Mouse (Mus musculus): ENCODE results near the gene Csrnp1. TPM values are rescaled to one million over a fixed set of nuclear protein-coding genes. Genes with fewer than 3 reads are reported as not detected.

Csrnp1 gene
- polyA plus RNA-seq (2012; rRNA removed) (2.1 and 2.2 TPM in 2 replicates), polyA plus RNA-seq (2014; fragmentation: Nextera tagmentation; extraction: Ambion mirVana) (0.38 and 0.44 TPM in 2 replicates)

DNA sequence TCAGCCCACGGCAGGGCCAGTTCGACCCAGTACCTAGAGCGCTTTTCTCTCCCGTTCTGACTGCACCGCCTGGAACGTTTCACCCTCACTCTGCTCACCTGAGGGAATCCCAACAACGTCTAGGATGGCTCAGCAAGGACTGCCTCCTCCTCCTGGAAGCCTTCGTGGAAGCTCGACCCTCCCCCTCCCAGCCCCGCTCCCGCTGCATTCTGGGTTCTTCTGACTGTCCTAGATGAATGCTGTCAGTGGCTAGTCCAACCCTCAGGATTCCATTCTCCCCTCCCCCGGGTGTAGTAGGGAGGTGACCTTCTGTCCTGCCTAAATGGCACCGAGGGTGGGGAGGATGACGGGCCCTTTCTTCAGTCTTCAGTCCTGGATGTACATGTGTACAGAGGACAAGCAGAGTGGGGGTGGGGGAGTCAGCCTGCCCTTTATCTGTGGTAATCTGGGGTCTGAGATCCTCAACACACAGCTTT, at the start of gene Csrnp1:
Gene Csrnp1, minus strand, starts transcription at position 123 of the 476 bp plus-strand sequence.
- Histone ChIP-seq H3K9me3 (ENCODE audit: control insufficient read depth, low read length) (no peaks in the 10 kb centered on the region), H3K36me3 (replicated peaks; ENCODE audit: control insufficient read depth, insufficient read depth, low read depth) (no peaks in the 10 kb centered on the region), H3K4me1 (replicated peaks; ENCODE audit: control insufficient read depth in 2 of 2, insufficient read depth in 2 of 2, low read length in 1 of 2) (peaks cover 0 to 26% of the 10 kb centered on the region in 2 experiments; a peak in 3 of 4 replicates), H3K27ac (no peak within 1 kb of the TSS), H3K27me3 (ENCODE audit: control insufficient read depth, insufficient read depth, low read length) (peaks cover 15% of the 10 kb centered on the region), H3K9ac (replicated peaks) (peak within 1 kb of the TSS; percentile 46), H3K4me3 (ENCODE audit: insufficient read depth in 1 of 2, low read depth in 2 of 2, low read length in 2 of 2) (peak within 1 kb of the TSS; percentile 49 to 56), H3K4me2 (ENCODE audit: low read depth) (peak within 1 kb of the TSS; percentile 63)
- TF ChIP-seq EP300 (IDR thresholded peaks at IDR 0.05; ENCODE audit: low read depth) (no peak), CTCF (IDR thresholded peaks at IDR 0.05; ENCODE audit: low read depth) (no peak)
- ATAC-seq (ENCODE audit: insufficient read depth) (no peak), DNase-seq (ENCODE audit: low read depth in 3 of 3, low spot score in 3 of 3) (no peak)
- WGBS (ENCODE audit: insufficient replicate concordance): 20% methylated on average over 14 of the region's 14 CpGs

DNA sequence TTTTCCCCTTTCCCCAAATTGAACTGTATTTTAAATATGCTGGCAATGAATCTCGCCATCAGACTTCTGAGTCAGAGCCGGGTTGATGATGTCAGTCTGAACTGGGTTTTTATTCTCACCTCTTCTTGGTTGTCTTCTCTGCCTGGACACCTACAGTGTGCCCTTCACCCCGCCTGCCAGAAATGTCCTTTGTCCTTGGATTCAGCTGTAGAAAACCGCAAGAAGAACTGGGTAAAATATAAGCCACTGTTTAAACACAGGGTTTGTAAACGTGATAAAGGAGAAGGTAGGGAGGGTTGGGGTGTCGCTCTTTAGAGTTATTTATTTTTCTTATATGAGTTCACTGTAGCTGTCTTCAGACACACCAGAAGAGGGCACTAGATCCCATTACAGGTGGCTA, 48.3 kb upstream of the Csrnp1 start:
- Histone ChIP-seq H3K36me3 (replicated peaks; ENCODE audit: control insufficient read depth, insufficient read depth, low read depth) (no peaks in the 10 kb centered on the region), H3K27me3 (ENCODE audit: control insufficient read depth, insufficient read depth, low read length) (no peaks in the 10 kb centered on the region), H3K9ac (replicated peaks) (no peak overlapping the region), H3K4me1 (replicated peaks; ENCODE audit: control insufficient read depth in 2 of 2, insufficient read depth in 2 of 2, low read length in 1 of 2) (peaks cover 0 to under 1% of the 10 kb centered on the region in 2 experiments; a peak in 2 of 4 replicates), H3K4me2 (ENCODE audit: low read depth) (no peak overlapping the region), H3K27ac (no peak overlapping the region), H3K4me3 (ENCODE audit: insufficient read depth in 1 of 2, low read depth in 2 of 2, low read length in 2 of 2) (no peak overlapping the region), H3K9me3 (ENCODE audit: control insufficient read depth, low read length) (no peaks in the 10 kb centered on the region)
- WGBS (ENCODE audit: insufficient replicate concordance): 62% methylated on average over 6 of the region's 6 CpGs
- ATAC-seq (ENCODE audit: insufficient read depth) (no peak), DNase-seq (ENCODE audit: low read depth in 3 of 3, low spot score in 3 of 3) (no peak)
- no peak for TF ChIP-seq EP300 (IDR thresholded peaks at IDR 0.05; ENCODE audit: low read depth)
- TF ChIP-seq CTCF (IDR thresholded peaks at IDR 0.05; ENCODE audit: low read depth): no peak

DNA sequence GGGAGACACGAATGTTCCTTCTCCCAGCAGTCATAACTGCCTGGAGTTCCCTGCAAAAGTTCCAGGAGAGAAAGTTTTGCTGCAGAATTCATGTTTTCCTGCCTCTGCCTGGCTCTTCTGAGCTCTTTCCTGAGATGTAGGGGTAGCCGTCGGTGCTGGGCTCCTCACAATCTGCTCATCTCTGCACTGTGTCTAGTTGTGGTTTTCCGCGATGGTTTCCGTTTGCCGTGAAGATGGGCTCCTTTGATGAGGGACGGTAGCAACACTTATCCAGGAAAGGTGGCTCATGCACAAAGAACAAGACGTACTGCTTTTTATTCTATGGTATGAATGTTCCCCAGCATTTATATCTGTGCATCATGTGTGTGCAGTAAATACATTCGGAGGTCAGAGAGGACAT, 46.0 kb upstream of the Csrnp1 start:
- ATAC-seq (ENCODE audit: insufficient read depth) (no peak), DNase-seq (ENCODE audit: low read depth in 3 of 3, low spot score in 3 of 3) (no peak)
- H3K27ac ChIP-seq: no peak overlapping the region
- H3K9ac ChIP-seq (replicated peaks): no peak overlapping the region
- H3K27me3 ChIP-seq (ENCODE audit: control insufficient read depth, insufficient read depth, low read length): no peaks in the 10 kb centered on the region
- H3K9me3 ChIP-seq (ENCODE audit: control insufficient read depth, low read length): no peaks in the 10 kb centered on the region
- WGBS (ENCODE audit: insufficient replicate concordance): 18% methylated on average over 10 of the region's 10 CpGs
- H3K36me3 ChIP-seq (replicated peaks; ENCODE audit: control insufficient read depth, insufficient read depth, low read depth): no peaks in the 10 kb centered on the region
- peaks cover 0 to 3% of the 10 kb centered on the region in 2 experiments; a peak in 2 of 4 replicates for H3K4me1 ChIP-seq (replicated peaks; ENCODE audit: control insufficient read depth in 2 of 2, insufficient read depth in 2 of 2, low read length in 1 of 2)
- no peak overlapping the region for H3K4me3 ChIP-seq (ENCODE audit: insufficient read depth in 1 of 2, low read depth in 2 of 2, low read length in 2 of 2)
- no peak overlapping the region for H3K4me2 ChIP-seq (ENCODE audit: low read depth)
- TF ChIP-seq CTCF (IDR thresholded peaks at IDR 0.05; ENCODE audit: low read depth): no peak
- no peak for TF ChIP-seq EP300 (IDR thresholded peaks at IDR 0.05; ENCODE audit: low read depth)

DNA sequence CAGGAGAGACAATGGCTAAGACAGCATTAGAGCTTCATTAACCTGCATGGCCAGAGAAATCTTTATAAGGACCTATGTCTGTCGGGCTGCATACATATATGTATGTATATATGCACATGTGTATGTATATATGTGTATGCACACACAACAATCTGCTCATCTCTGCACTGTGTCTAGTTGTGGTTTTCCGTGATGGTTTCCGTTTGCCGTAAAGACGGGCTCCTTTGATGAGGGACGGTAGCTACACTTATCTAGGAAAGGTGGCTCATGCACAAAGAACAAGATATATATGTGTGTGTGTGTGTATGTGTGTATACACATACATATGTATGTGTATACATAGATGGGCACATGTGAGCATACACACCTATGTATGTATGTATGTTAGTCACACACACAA, 45.4 kb upstream of the Csrnp1 start:
- DNase-seq (ENCODE audit: low read depth in 3 of 3, low spot score in 3 of 3) (no peak), ATAC-seq (ENCODE audit: insufficient read depth) (no peak)
- TF ChIP-seq EP300 (IDR thresholded peaks at IDR 0.05; ENCODE audit: low read depth) (no peak), CTCF (IDR thresholded peaks at IDR 0.05; ENCODE audit: low read depth) (no peak)
- Histone ChIP-seq H3K36me3 (replicated peaks; ENCODE audit: control insufficient read depth, insufficient read depth, low read depth) (no peaks in the 10 kb centered on the region), H3K9ac (replicated peaks) (no peak overlapping the region), H3K27me3 (ENCODE audit: control insufficient read depth, insufficient read depth, low read length) (no peaks in the 10 kb centered on the region), H3K4me1 (replicated peaks; ENCODE audit: control insufficient read depth in 2 of 2, insufficient read depth in 2 of 2, low read length in 1 of 2) (peaks cover 0 to 3% of the 10 kb centered on the region in 2 experiments; a peak in 2 of 4 replicates), H3K4me2 (ENCODE audit: low read depth) (no peak overlapping the region), H3K27ac (no peak overlapping the region), H3K9me3 (ENCODE audit: control insufficient read depth, low read length) (no peaks in the 10 kb centered on the region), H3K4me3 (ENCODE audit: insufficient read depth in 1 of 2, low read depth in 2 of 2, low read length in 2 of 2) (no peak overlapping the region)
- 49% methylated on average over 6 of the region's 6 CpGs for WGBS (ENCODE audit: insufficient replicate concordance)

- ATAC-seq (ENCODE audit: insufficient read depth): peak; percentile 26; the same call in 1 of the 2 replicates
Observed at GRCm38 (mm10) chr9:120027401-120028151, 43.1 kb upstream of the Csrnp1 start.

More at GRCm38 (mm10) chr9:120027401-120028151, 43.1 kb upstream of the Csrnp1 start:
- Histone ChIP-seq H3K27me3 (ENCODE audit: control insufficient read depth, insufficient read depth, low read length) (no peaks in the 10 kb centered on the region), H3K9ac (replicated peaks) (no peak overlapping the region), H3K9me3 (ENCODE audit: control insufficient read depth, low read length) (no peaks in the 10 kb centered on the region), H3K36me3 (replicated peaks; ENCODE audit: control insufficient read depth, insufficient read depth, low read depth) (no peaks in the 10 kb centered on the region), H3K4me2 (ENCODE audit: low read depth) (no peak overlapping the region), H3K4me1 (replicated peaks; ENCODE audit: control insufficient read depth in 2 of 2, insufficient read depth in 2 of 2, low read length in 1 of 2) (peaks cover 0 to 3% of the 10 kb centered on the region in 2 experiments; a peak in 2 of 4 replicates), H3K27ac (no peak overlapping the region), H3K4me3 (ENCODE audit: insufficient read depth in 1 of 2, low read depth in 2 of 2, low read length in 2 of 2) (no peak overlapping the region)
- peak; percentile 90 for TF ChIP-seq CTCF (IDR thresholded peaks at IDR 0.05; ENCODE audit: low read depth)
- no peak for TF ChIP-seq EP300 (IDR thresholded peaks at IDR 0.05; ENCODE audit: low read depth)
- peak in 2 of 3 experiments; percentile 33 to 49 for DNase-seq (ENCODE audit: low read depth in 3 of 3, low spot score in 3 of 3)
- 20% methylated on average over 12 of the region's 14 CpGs for whole genome bisulfite sequencing (ENCODE audit: insufficient replicate concordance)

Measured in liver, embryonic 14.5 days (tissue).